Mouse (Mus musculus) thymus, adult 2 months (tissue): ENCODE results near the gene Cldn4. TPM values are rescaled to one million over a fixed set of nuclear protein-coding genes. Genes with fewer than 3 reads are reported as not detected.

Experiments
- DNase-seq: peaks from one replicate; pipeline ENCODE4 v3.0.0; 2021
- H3K27ac ChIP-seq: fragments of 200-500 bp; 2 replicates; pipeline ENCODE4 v1.5.1; 2012; ENCODE audit warnings: low read length, control low read depth; ENCODE audit not compliant: control insufficient read depth, insufficient read depth
- H3K27me3 ChIP-seq: fragments of 200-500 bp; 2 replicates; pipeline ENCODE4 v1.6.1; 2012; ENCODE audit warnings: mild to moderate bottlenecking, low read length, moderate library complexity, mixed read lengths; ENCODE audit not compliant: control insufficient read depth, insufficient read depth
- H3K36me3 ChIP-seq: fragments of 200-500 bp; 2 replicates; pipeline ENCODE4 v1.6.1; 2012; ENCODE audit warnings: mild to moderate bottlenecking, low read length, moderate library complexity; ENCODE audit not compliant: control insufficient read depth, insufficient read depth
- H3K4me1 ChIP-seq: fragments of 200-500 bp; replicated peaks from 2 replicates; pipeline ENCODE4 v1.6.1; 2012; ENCODE audit warnings: low read length; ENCODE audit not compliant: control insufficient read depth, insufficient read depth
- H3K4me3 ChIP-seq: fragments of 200-500 bp; 2 replicates; pipeline ENCODE4 v1.5.1; 2012; ENCODE audit warnings: mild to moderate bottlenecking, low read length, control low read depth, moderate library complexity; ENCODE audit not compliant: control insufficient read depth, insufficient read depth
- CTCF ChIP-seq: fragments of 200-500 bp; IDR thresholded peaks from 2 replicates; pipeline ENCODE4 v1.5.1; 2012; ENCODE audit warnings: mild to moderate bottlenecking, control low read depth, low read length, moderate library complexity, borderline replicate concordance; ENCODE audit not compliant: control insufficient read depth, poor library complexity, insufficient read depth; ENCODE audit errors: extremely low read depth
- POLR2A ChIP-seq: fragments of 200-500 bp; IDR thresholded peaks from 2 replicates; pipeline ENCODE4 v1.6.1; 2012; ENCODE audit warnings: mild to moderate bottlenecking, low read length, control low read depth, moderate library complexity; ENCODE audit not compliant: control insufficient read depth, poor library complexity, insufficient read depth; ENCODE audit errors: extremely low read depth
- WGBS: fragments of 180-500 bp; shearing (Covaris S2); methylation state at CpG from one replicate; pipeline ENCODE4 v1.1.7; 2018; 5-methylcytosine and 5-hydroxymethylcytosine counted together
- polyA plus RNA-seq: library from polyadenylated mRNA; depleted of rRNA; stranded (reverse); fragments of >200 nt; gene quantifications from 2 replicates; pipeline ENCODE4 v1.2.3, GENCODE M21; 2012

Gene Cldn4
- polyA plus RNA-seq, 1 experiment, result 57.8 TPM

GRCm38 (mm10) chr5:134933281-134933680, 13.5 kb downstream of the Cldn4 start:
- H3K27ac ChIP-seq, result peak overlapping the region; percentile 61
- DNase-seq, result peak; percentile 50

GRCm38 (mm10) chr5:134932903-134933276, 13.8 kb downstream of the Cldn4 start:
- Histone ChIP-seq H3K4me1 (peaks cover 16% of the 10 kb centered on the region), H3K4me3 (peak overlapping the region; percentile 87), H3K27ac (peak overlapping the region; percentile 61; the same call in 1 of the 2 replicates), H3K36me3 (no peaks in the 10 kb centered on the region), H3K27me3 (no peaks in the 10 kb centered on the region)
- DNase-seq, result peak; percentile 72
- WGBS, result 30% methylated on average over 9 of the region's 9 CpGs
- no peak for TF ChIP-seq POLR2A
- no peak; the same call in 1 of the 2 replicates for TF ChIP-seq CTCF

More at GRCm38 (mm10) chr5:134933281-134933680, 13.5 kb downstream of the Cldn4 start:
- no peaks in the 10 kb centered on the region for H3K36me3 ChIP-seq
- H3K4me3 ChIP-seq, result 0 out of 2 replicates have a peak overlapping the region, but pooled peaks have one; percentile 1
- 17% methylated on average over 8 of the region's 8 CpGs for WGBS
- H3K4me1 ChIP-seq, result peaks cover 16% of the 10 kb centered on the region
- TF ChIP-seq CTCF (no peak), POLR2A (no peak)
- H3K27me3 ChIP-seq, result no peaks in the 10 kb centered on the region

- peak within 1 kb of the TSS; percentile 87 for H3K4me3 ChIP-seq
- 1% methylated on average over 41 of the region's 41 CpGs for WGBS
- H3K36me3 ChIP-seq, result no peaks in the 10 kb centered on the region
- H3K27me3 ChIP-seq, result no peaks in the 10 kb centered on the region
- H3K4me1 ChIP-seq, result peaks cover 16% of the 10 kb centered on the region
- peak; percentile 52; the same call in 1 of the 2 replicates for TF ChIP-seq POLR2A
- TF ChIP-seq CTCF, result no peak
- DNase-seq, result peak; percentile 93
- H3K27ac ChIP-seq, result peak within 1 kb of the TSS; percentile 61
Measured at GRCm38 (mm10) chr5:134932179-134932902, 14.4 kb downstream of the Cldn4 start, which contains the start of gene Mettl27. Gene Mettl27 (plus strand): TSS chr5:134932368.

- 90% methylated on average over 2 of the region's 2 CpGs for WGBS
- TF ChIP-seq CTCF (no peak), POLR2A (no peak)
- no peak overlapping the region for H3K27ac ChIP-seq
Measured at GRCm38 (mm10) chr5:134929988-134930387, 16.7 kb downstream of the Cldn4 start.

GRCm38 (mm10) chr5:134926726-134927125, 20.0 kb downstream of the Cldn4 start:
- TF ChIP-seq CTCF, result no peak
- TF ChIP-seq POLR2A, result no peak
- no peak overlapping the region for H3K4me3 ChIP-seq
- H3K27ac ChIP-seq, result no peak overlapping the region
- H3K36me3 ChIP-seq, result no peaks in the 10 kb centered on the region
- H3K27me3 ChIP-seq, result no peaks in the 10 kb centered on the region
- WGBS, result 92% methylated on average over 4 of the region's 4 CpGs
- no peaks in the 10 kb centered on the region for H3K4me1 ChIP-seq
- no peak for DNase-seq

More at GRCm38 (mm10) chr5:134929988-134930387, 16.7 kb downstream of the Cldn4 start:
- Histone ChIP-seq H3K4me3 (no peak overlapping the region), H3K36me3 (no peaks in the 10 kb centered on the region), H3K27me3 (no peaks in the 10 kb centered on the region), H3K4me1 (peaks cover 16% of the 10 kb centered on the region)
- DNase-seq, result no peak

- H3K4me1 ChIP-seq, result no peaks in the 10 kb centered on the region
- H3K27ac ChIP-seq, result no peak overlapping the region
- DNase-seq, result no peak
- no peaks in the 10 kb centered on the region for H3K36me3 ChIP-seq
- no peak overlapping the region for H3K4me3 ChIP-seq
- H3K27me3 ChIP-seq, result no peaks in the 10 kb centered on the region
- no peak for TF ChIP-seq POLR2A
- TF ChIP-seq CTCF, result no peak
- 69% methylated on average over 6 of the region's 6 CpGs for WGBS
Measured at GRCm38 (mm10) chr5:134923141-134923540, 23.6 kb downstream of the Cldn4 start.
